Mouse (Mus musculus): ENCODE results near the gene Lasp1. TPM values are rescaled to one million over a fixed set of nuclear protein-coding genes. Genes with fewer than 3 reads are reported as not detected.
A peak's percentile ranks its signal among the peaks of the same experiment; 100 is the strongest.
"Not testable (repeated sequence)": the region's sequence is repeated elsewhere in the genome, so short reads cannot be mapped to it uniquely, and the experiment has no call there.

The Lasp1 gene
- polyA plus RNA-seq, 1 experiment from 2014 or later, result 133 TPM

DNA sequence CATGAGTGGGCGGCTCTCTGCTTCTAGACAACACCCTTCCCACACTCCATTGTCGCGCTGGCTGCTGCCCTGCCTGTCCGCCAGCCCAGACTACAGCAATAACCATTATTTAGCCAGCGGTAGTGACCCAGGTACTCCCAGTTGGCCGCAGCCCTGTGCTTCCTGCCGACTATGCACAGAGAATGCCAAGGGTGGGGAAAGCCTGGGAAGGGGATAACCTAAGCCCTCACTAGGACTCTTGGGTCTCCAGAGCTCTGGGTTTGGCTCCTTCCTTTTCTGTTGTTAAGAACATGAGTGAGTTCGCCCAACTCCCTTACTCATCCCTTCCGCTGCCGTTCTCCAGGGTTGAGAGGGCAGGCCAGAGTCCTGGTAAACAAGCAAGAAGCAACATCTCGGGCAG lies 33.2 kb downstream of the Lasp1 start:
- no peak overlapping the region for H3K27ac ChIP-seq (ENCODE audit: low read length)
- peaks cover 3% of the 10 kb centered on the region; the same call in 1 of the 2 replicates for H3K4me1 ChIP-seq (ENCODE audit: insufficient read depth, low read length)
- ATAC-seq (ENCODE audit: low FRiP score, low TSS enrichment), result no peak
- peaks cover 48% of the 10 kb centered on the region for H3K36me3 ChIP-seq (ENCODE audit: insufficient read depth, low read length)
- 60% methylated on average over 11 of the region's 11 CpGs for WGBS
- H3K27me3 ChIP-seq (ENCODE audit: insufficient read depth, low read length), result no peaks in the 10 kb centered on the region
- H3K9me3 ChIP-seq (ENCODE audit: low read length), result no peaks in the 10 kb centered on the region
- no peak overlapping the region for H3K4me2 ChIP-seq (replicated peaks; ENCODE audit: low read depth, low read length)
- no peak overlapping the region for H3K4me3 ChIP-seq (ENCODE audit: low read length)
- H3K9ac ChIP-seq (replicated peaks; ENCODE audit: low read length), result no peak overlapping the region

- Histone ChIP-seq H3K36me3 (ENCODE audit: insufficient read depth, low read length) (peaks cover 46% of the 10 kb centered on the region), H3K9me3 (ENCODE audit: low read length) (no peaks in the 10 kb centered on the region), H3K4me3 (ENCODE audit: low read length) (no peak overlapping the region), H3K4me2 (replicated peaks; ENCODE audit: low read depth, low read length) (no peak overlapping the region), H3K9ac (replicated peaks; ENCODE audit: low read length) (no peak overlapping the region), H3K27ac (ENCODE audit: low read length) (no peak overlapping the region), H3K4me1 (ENCODE audit: insufficient read depth, low read length) (peaks cover 3% of the 10 kb centered on the region; the same call in 1 of the 2 replicates), H3K27me3 (ENCODE audit: insufficient read depth, low read length) (no peaks in the 10 kb centered on the region)
- no peak for ATAC-seq (ENCODE audit: low FRiP score, low TSS enrichment)
- 80% methylated on average over 15 of the region's 15 CpGs for WGBS
These were observed 34.6 kb downstream of the Lasp1 start for GRCm38 (mm10) chr11:97833352-97833751.

- H3K4me1 ChIP-seq (ENCODE audit: insufficient read depth, low read length), result peaks cover 5% of the 10 kb centered on the region; the same call in 1 of the 2 replicates
- 64% methylated on average over 8 of the region's 8 CpGs for WGBS
- no peak overlapping the region for H3K4me3 ChIP-seq (ENCODE audit: low read length)
- ATAC-seq (ENCODE audit: low FRiP score, low TSS enrichment), result no peak
- no peaks in the 10 kb centered on the region for H3K9me3 ChIP-seq (ENCODE audit: low read length)
- no peak overlapping the region for H3K27ac ChIP-seq (ENCODE audit: low read length)
- peaks cover 43% of the 10 kb centered on the region for H3K36me3 ChIP-seq (ENCODE audit: insufficient read depth, low read length)
- H3K9ac ChIP-seq (replicated peaks; ENCODE audit: low read length), result no peak overlapping the region
- H3K27me3 ChIP-seq (ENCODE audit: insufficient read depth, low read length), result no peaks in the 10 kb centered on the region
- no peak overlapping the region for H3K4me2 ChIP-seq (replicated peaks; ENCODE audit: low read depth, low read length)
These were observed 37.7 kb downstream of the Lasp1 start for GRCm38 (mm10) chr11:97836541-97836940.

- 86% methylated on average over 9 of the region's 9 CpGs for WGBS
- H3K4me1 ChIP-seq (ENCODE audit: insufficient read depth, low read length); H3K4me3 ChIP-seq (ENCODE audit: low read length); H3K9ac ChIP-seq (replicated peaks; ENCODE audit: low read length); H3K4me2 ChIP-seq (replicated peaks; ENCODE audit: low read depth, low read length); H3K27ac ChIP-seq (ENCODE audit: low read length); H3K27me3 ChIP-seq (ENCODE audit: insufficient read depth, low read length); H3K9me3 ChIP-seq (ENCODE audit: low read length); ATAC-seq (ENCODE audit: low FRiP score, low TSS enrichment): not testable (repeated sequence)
- H3K36me3 ChIP-seq (ENCODE audit: insufficient read depth, low read length), result peaks cover 43% of the 10 kb centered on the region
These were observed 38.3 kb downstream of the Lasp1 start for GRCm38 (mm10) chr11:97837051-97837450.

- Histone ChIP-seq H3K4me2 (replicated peaks; ENCODE audit: low read depth, low read length) (no peak overlapping the region), H3K36me3 (ENCODE audit: insufficient read depth, low read length) (peaks cover 43% of the 10 kb centered on the region)
- WGBS, result 77% methylated on average over 7 of the region's 7 CpGs
These were observed 38.9 kb downstream of the Lasp1 start for GRCm38 (mm10) chr11:97837641-97838149.

DNA sequence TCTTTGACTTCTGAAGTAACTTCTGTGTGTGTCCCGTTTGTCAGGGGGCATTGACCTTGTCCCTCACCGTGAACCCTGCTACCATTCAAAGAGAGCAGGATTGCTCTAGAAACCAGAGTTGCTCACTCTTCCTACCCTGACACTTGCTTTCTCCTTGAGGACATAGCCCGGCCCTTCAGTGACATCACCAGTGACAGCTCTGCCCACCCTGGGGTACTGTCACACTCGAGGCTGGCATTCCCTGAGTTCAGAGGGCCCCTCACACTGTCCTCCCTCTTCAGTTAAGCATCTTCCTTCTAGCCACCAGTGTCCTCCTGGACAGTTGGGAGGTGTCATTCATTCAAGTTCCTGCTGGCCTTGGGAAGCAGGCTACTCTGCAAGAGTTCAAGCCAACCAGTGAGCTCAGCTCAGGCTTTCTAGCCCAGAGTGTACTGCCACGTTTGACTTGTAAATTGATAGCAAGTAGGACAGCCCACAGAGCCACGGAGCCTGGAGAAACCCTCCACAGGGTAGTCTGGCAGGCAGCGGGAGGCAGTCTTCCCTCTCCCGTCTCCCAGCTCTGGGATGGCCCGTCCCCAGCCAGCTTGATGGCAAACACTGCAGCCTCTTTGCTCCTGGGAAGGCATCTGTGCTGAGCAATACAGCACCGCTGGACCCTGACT lies 40.1 kb downstream of the Lasp1 start:
- H3K4me2 ChIP-seq (replicated peaks; ENCODE audit: low read depth, low read length), result no peak overlapping the region
- H3K9ac ChIP-seq (replicated peaks; ENCODE audit: low read length), result no peak overlapping the region
- 39% methylated on average over 10 of the region's 10 CpGs for WGBS
- peak overlapping the region; percentile 43; the same call in 1 of the 2 replicates for H3K27ac ChIP-seq (ENCODE audit: low read length)
- H3K36me3 ChIP-seq (ENCODE audit: insufficient read depth, low read length), result peaks cover 35% of the 10 kb centered on the region
- H3K4me3 ChIP-seq (ENCODE audit: low read length), result no peak overlapping the region
- H3K27me3 ChIP-seq (ENCODE audit: insufficient read depth, low read length), result no peaks in the 10 kb centered on the region
- no peak for ATAC-seq (ENCODE audit: low FRiP score, low TSS enrichment)
- no peaks in the 10 kb centered on the region for H3K9me3 ChIP-seq (ENCODE audit: low read length)
- H3K4me1 ChIP-seq (ENCODE audit: insufficient read depth, low read length), result peaks cover 9% of the 10 kb centered on the region

More at GRCm38 (mm10) chr11:97837641-97838149, 38.9 kb downstream of the Lasp1 start:
- peaks cover 9% of the 10 kb centered on the region for H3K4me1 ChIP-seq (ENCODE audit: insufficient read depth, low read length)
- H3K9me3 ChIP-seq (ENCODE audit: low read length), result no peaks in the 10 kb centered on the region
- no peaks in the 10 kb centered on the region for H3K27me3 ChIP-seq (ENCODE audit: insufficient read depth, low read length)
- no peak overlapping the region for H3K4me3 ChIP-seq (ENCODE audit: low read length)
- no peak overlapping the region for H3K27ac ChIP-seq (ENCODE audit: low read length)
- ATAC-seq (ENCODE audit: low FRiP score, low TSS enrichment), result no peak
- H3K9ac ChIP-seq (replicated peaks; ENCODE audit: low read length), result no peak overlapping the region

GRCm38 (mm10) chr11:97839441-97840134 lies 40.8 kb downstream of the Lasp1 start:
- H3K9ac ChIP-seq (replicated peaks; ENCODE audit: low read length), result no peak overlapping the region
- ATAC-seq (ENCODE audit: low FRiP score, low TSS enrichment), result peak; percentile 50; the same call in 1 of the 2 replicates

GRCm38 (mm10) chr11:97840135-97840490 lies 41.3 kb downstream of the Lasp1 start:
- Histone ChIP-seq H3K27me3 (ENCODE audit: insufficient read depth, low read length) (no peaks in the 10 kb centered on the region), H3K9ac (replicated peaks; ENCODE audit: low read length) (no peak overlapping the region), H3K4me3 (ENCODE audit: low read length) (no peak overlapping the region), H3K36me3 (ENCODE audit: insufficient read depth, low read length) (peaks cover 23% of the 10 kb centered on the region), H3K4me2 (replicated peaks; ENCODE audit: low read depth, low read length) (peak overlapping the region; percentile 69; the same call in 1 of the 2 replicates), H3K27ac (ENCODE audit: low read length) (peak overlapping the region; percentile 85; the same call in 1 of the 2 replicates), H3K9me3 (ENCODE audit: low read length) (no peaks in the 10 kb centered on the region), H3K4me1 (ENCODE audit: insufficient read depth, low read length) (peaks cover 9% of the 10 kb centered on the region)
- 64% methylated on average over 2 of the region's 2 CpGs for WGBS
- no peak for ATAC-seq (ENCODE audit: low FRiP score, low TSS enrichment)

More at GRCm38 (mm10) chr11:97839441-97840134, 40.8 kb downstream of the Lasp1 start:
- Histone ChIP-seq H3K27ac (ENCODE audit: low read length) (peak overlapping the region; percentile 43), H3K36me3 (ENCODE audit: insufficient read depth, low read length) (peaks cover 28% of the 10 kb centered on the region), H3K4me1 (ENCODE audit: insufficient read depth, low read length) (peaks cover 9% of the 10 kb centered on the region), H3K4me3 (ENCODE audit: low read length) (no peak overlapping the region), H3K27me3 (ENCODE audit: insufficient read depth, low read length) (no peaks in the 10 kb centered on the region), H3K9me3 (ENCODE audit: low read length) (no peaks in the 10 kb centered on the region), H3K4me2 (replicated peaks; ENCODE audit: low read depth, low read length) (no peak overlapping the region)
- 52% methylated on average over 11 of the region's 11 CpGs for WGBS

- Histone ChIP-seq H3K9me3 (ENCODE audit: low read length) (no peaks in the 10 kb centered on the region), H3K36me3 (ENCODE audit: insufficient read depth, low read length) (peaks cover 19% of the 10 kb centered on the region; the same call in 1 of the 2 replicates), H3K4me3 (ENCODE audit: low read length) (peak within 1 kb of the TSS; percentile 56), H3K9ac (replicated peaks; ENCODE audit: low read length) (peak within 1 kb of the TSS; percentile 68), H3K27me3 (ENCODE audit: insufficient read depth, low read length) (no peaks in the 10 kb centered on the region), H3K4me1 (ENCODE audit: insufficient read depth, low read length) (peaks cover 9% of the 10 kb centered on the region), H3K4me2 (replicated peaks; ENCODE audit: low read depth, low read length) (peak within 1 kb of the TSS; percentile 69), H3K27ac (ENCODE audit: low read length) (peak within 1 kb of the TSS; percentile 85)
- peak; percentile 33; the same call in 1 of the 2 replicates for ATAC-seq (ENCODE audit: low FRiP score, low TSS enrichment)
- 2% methylated on average over 6 of the region's 6 CpGs for WGBS
These were observed 41.7 kb downstream of the Lasp1 start, which contains the start of gene B230217C12Rik for GRCm38 (mm10) chr11:97840539-97840954. TSS of gene B230217C12Rik (plus strand) at chr11:97840780.
